Mouse (Mus musculus) midbrain, embryonic 14.5 days (tissue): Measurements from ENCODE around the gene Nomo1. TPM values are rescaled to one million over a fixed set of nuclear protein-coding genes. Genes with fewer than 3 reads are reported as not detected.

Source experiments
- ATAC-seq: fragments of 200-750 bp; cut with Nextera tagmentation; 2 replicates; pipeline ENCODE4 v1.8.0; 2017; ENCODE audit warnings: moderate number of reproducible peaks, moderate library complexity; ENCODE audit not compliant: low FRiP score, low TSS enrichment
- DNase-seq: peaks from one replicate; pipeline ENCODE4 v3.0.0-alpha.2; 2015
- H3K27ac ChIP-seq: fragments of 300-500 bp; sonication (generic); replicated peaks from 2 replicates; pipeline ENCODE4 v1.5.1; 2014; ENCODE audit warnings: mild to moderate bottlenecking, low read depth, low read length, moderate library complexity
- H3K27me3 ChIP-seq: fragments of 300-500 bp; sonication (generic); 2 replicates; pipeline ENCODE4 v1.6.1; 2014; ENCODE audit warnings: low read length, control low read depth, mixed read lengths; ENCODE audit not compliant: control insufficient read depth, insufficient read depth
- H3K36me3 ChIP-seq: fragments of 300-500 bp; sonication (generic); 2 replicates; pipeline ENCODE4 v1.6.1; 2014; ENCODE audit warnings: low read length, control low read depth; ENCODE audit not compliant: control insufficient read depth, insufficient read depth
- H3K4me1 ChIP-seq: fragments of 300-500 bp; sonication (generic); 2 replicates; pipeline ENCODE4 v1.6.1; 2014; ENCODE audit warnings: mild to moderate bottlenecking, antibody characterized with exemption, low read length, control low read depth; ENCODE audit not compliant: control insufficient read depth, insufficient read depth
- H3K4me2 ChIP-seq: fragments of 300-500 bp; sonication (generic); 2 replicates; pipeline ENCODE4 v1.6.1; 2014; ENCODE audit warnings: mild to moderate bottlenecking, low read length, moderate library complexity
- H3K4me3 ChIP-seq: fragments of 300-500 bp; sonication (generic); replicated peaks from 2 replicates; pipeline ENCODE4 v1.5.1; 2014; ENCODE audit warnings: low read depth, low read length
- H3K9ac ChIP-seq: fragments of 300-500 bp; sonication (generic); replicated peaks from 2 replicates; pipeline ENCODE4 v1.6.1; 2014; ENCODE audit warnings: mild to moderate bottlenecking, low read length, moderate library complexity
- H3K9me3 ChIP-seq: fragments of 300-500 bp; sonication (generic); 2 replicates; pipeline ENCODE4 v1.6.1; 2016; ENCODE audit warnings: low read length, control low read depth, mixed read lengths; ENCODE audit not compliant: control insufficient read depth
- WGBS: fragments of 180-500 bp; shearing (Covaris S2); extraction: QIAGEN DNeasy Blood & Tissue Kit; methylation state at CpG from one replicate; pipeline ENCODE4 v1.1.7; 2014; 5-methylcytosine and 5-hydroxymethylcytosine counted together
- polyA plus RNA-seq: library from polyadenylated mRNA; unstranded; fragments of >200 nt; fragmentation: Nextera tagmentation; extraction: Ambion mirVana; gene quantifications from 2 replicates; pipeline ENCODE4 v1.2.1, GENCODE M21; 2014

Gene Nomo1
- polyA plus RNA-seq, 1 experiment from 2014 or later: 28.6 TPM

GRCm38 (mm10) chr7:46098919-46099286, 65.4 kb downstream of the Nomo1 start:
- H3K4me1 ChIP-seq: peaks cover 5% of the 10 kb centered on the region; the same call in 1 of the 2 replicates
- H3K27ac ChIP-seq: no peak overlapping the region
- H3K4me2 ChIP-seq: no peak overlapping the region
- ATAC-seq: no peak
- DNase-seq: no peak
- H3K9ac ChIP-seq: no peak overlapping the region
- H3K9me3 ChIP-seq: no peaks in the 10 kb centered on the region
- peaks cover 18% of the 10 kb centered on the region; the same call in 1 of the 2 replicates for H3K27me3 ChIP-seq
- WGBS: 93% methylated on average over 19 of the region's 19 CpGs
- no peak overlapping the region for H3K4me3 ChIP-seq
- H3K36me3 ChIP-seq: no peaks in the 10 kb centered on the region

GRCm38 (mm10) chr7:46099682-46100081, 66.2 kb downstream of the Nomo1 start:
- Histone ChIP-seq H3K4me2 (peak overlapping the region; percentile 75), H3K27me3 (peaks cover 13% of the 10 kb centered on the region; the same call in 1 of the 2 replicates), H3K27ac (no peak overlapping the region), H3K4me3 (peak overlapping the region; percentile 60), H3K9me3 (no peaks in the 10 kb centered on the region), H3K36me3 (no peaks in the 10 kb centered on the region), H3K9ac (peak overlapping the region; percentile 79), H3K4me1 (peaks cover 5% of the 10 kb centered on the region; the same call in 1 of the 2 replicates)
- no peak for ATAC-seq
- DNase-seq: no peak
- WGBS: 85% methylated on average over 13 of the region's 13 CpGs

- H3K4me1 ChIP-seq: peaks cover 5% of the 10 kb centered on the region; the same call in 1 of the 2 replicates
- peaks cover 4% of the 10 kb centered on the region; the same call in 1 of the 2 replicates for H3K27me3 ChIP-seq
- H3K9ac ChIP-seq: peak within 1 kb of the TSS; percentile 79
- peak within 1 kb of the TSS; percentile 75 for H3K4me2 ChIP-seq
- 0 out of 2 replicates have a peak within 1 kb of the TSS, but pooled peaks have one; percentile 13 for H3K27ac ChIP-seq
- peak; percentile 82 for ATAC-seq
- WGBS: under 1% methylated on average over 34 of the region's 34 CpGs
- peak; percentile 97 for DNase-seq
- peak within 1 kb of the TSS; percentile 60 for H3K4me3 ChIP-seq
- no peaks in the 10 kb centered on the region for H3K9me3 ChIP-seq
- H3K36me3 ChIP-seq: no peaks in the 10 kb centered on the region
Measured at GRCm38 (mm10) chr7:46100563-46100962, 67.1 kb downstream of the Nomo1 start, which contains the start of gene Kcnj11. Gene Kcnj11, minus strand, starts transcription at chr7:46100764.

- DNase-seq (peak; percentile 44), ATAC-seq (no peak; the same call in 1 of the 2 replicates)
- H3K9me3 ChIP-seq: no peaks in the 10 kb centered on the region
- WGBS: 68% methylated on average over 8 of the region's 8 CpGs
- H3K36me3 ChIP-seq: no peaks in the 10 kb centered on the region
- H3K4me1 ChIP-seq: peaks cover 5% of the 10 kb centered on the region; the same call in 1 of the 2 replicates
- H3K9ac ChIP-seq: no peak overlapping the region
- no peak overlapping the region for H3K4me3 ChIP-seq
- no peak overlapping the region for H3K27ac ChIP-seq
- no peak overlapping the region for H3K4me2 ChIP-seq
- H3K27me3 ChIP-seq: no peaks in the 10 kb centered on the region
Measured at GRCm38 (mm10) chr7:46103075-46103591, 69.6 kb downstream of the Nomo1 start.

DNA sequence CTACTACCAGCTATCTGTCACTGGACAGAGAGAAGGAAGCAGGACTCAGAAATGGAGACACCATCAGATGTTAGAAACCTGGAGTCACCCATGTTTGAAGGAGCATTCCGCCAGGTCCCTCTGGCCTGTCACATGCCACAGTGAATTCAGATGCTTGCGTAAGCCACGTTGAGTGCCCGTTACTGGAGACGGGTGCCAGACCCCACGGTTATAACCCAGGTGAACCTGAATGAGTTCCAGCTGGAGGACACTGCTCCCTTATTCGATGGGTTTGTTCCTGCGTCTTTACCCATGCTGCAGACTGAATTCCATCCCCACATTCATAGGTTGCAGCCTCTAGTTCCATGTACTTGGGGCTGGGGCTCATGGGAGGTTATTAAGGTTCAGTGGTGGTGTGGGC, 70.3 kb downstream of the Nomo1 start:
- Histone ChIP-seq H3K27ac (0 out of 2 replicates have a peak overlapping the region, but pooled peaks have one; percentile 3), H3K9me3 (no peaks in the 10 kb centered on the region), H3K4me1 (peaks cover 5% of the 10 kb centered on the region; the same call in 1 of the 2 replicates), H3K9ac (no peak overlapping the region), H3K36me3 (no peaks in the 10 kb centered on the region), H3K27me3 (no peaks in the 10 kb centered on the region), H3K4me2 (no peak overlapping the region), H3K4me3 (no peak overlapping the region)
- 94% methylated on average over 8 of the region's 8 CpGs for WGBS
- DNase-seq (no peak), ATAC-seq (no peak)

DNA sequence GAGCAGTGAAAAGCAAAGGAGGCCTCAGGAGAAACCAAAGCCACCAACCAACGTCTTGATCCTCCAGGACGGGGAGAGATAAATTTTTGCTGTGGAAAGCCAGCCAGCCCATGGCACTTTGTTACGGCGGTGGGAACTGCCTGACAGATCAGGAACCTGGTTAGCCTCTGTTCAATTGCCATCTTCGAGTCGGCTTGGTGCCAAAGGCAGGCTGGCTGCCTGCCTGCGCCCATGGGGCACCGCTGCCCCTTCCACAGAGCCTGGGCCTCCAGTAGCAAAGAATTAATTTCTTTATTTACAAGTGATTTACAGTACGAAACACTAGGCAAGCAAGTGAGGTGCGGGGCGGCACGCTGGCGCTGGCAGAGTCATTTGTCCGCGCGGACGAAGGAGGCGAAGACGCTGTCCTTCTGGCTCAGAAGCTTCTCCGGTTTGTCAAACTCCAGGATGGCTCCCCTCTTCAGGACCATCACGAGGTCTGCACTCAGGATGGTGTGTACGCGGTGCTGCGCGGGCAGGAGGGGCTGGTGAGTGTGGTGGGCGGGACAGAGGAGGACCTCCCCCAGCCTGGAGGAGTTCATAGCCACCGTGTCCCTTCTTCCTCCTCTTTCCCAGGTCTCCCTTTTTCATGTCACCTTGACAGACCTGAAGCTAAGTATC, 70.9 kb downstream of the Nomo1 start:
- Histone ChIP-seq H3K36me3 (no peaks in the 10 kb centered on the region), H3K27ac (0 out of 2 replicates have a peak overlapping the region, but pooled peaks have one; percentile 3), H3K27me3 (no peaks in the 10 kb centered on the region), H3K4me3 (no peak overlapping the region), H3K4me1 (peaks cover 5% of the 10 kb centered on the region; the same call in 1 of the 2 replicates), H3K9ac (no peak overlapping the region), H3K4me2 (no peak overlapping the region), H3K9me3 (no peaks in the 10 kb centered on the region)
- DNase-seq (peak; percentile 51), ATAC-seq (no peak)
- 85% methylated on average over 27 of the region's 27 CpGs for WGBS

DNA sequence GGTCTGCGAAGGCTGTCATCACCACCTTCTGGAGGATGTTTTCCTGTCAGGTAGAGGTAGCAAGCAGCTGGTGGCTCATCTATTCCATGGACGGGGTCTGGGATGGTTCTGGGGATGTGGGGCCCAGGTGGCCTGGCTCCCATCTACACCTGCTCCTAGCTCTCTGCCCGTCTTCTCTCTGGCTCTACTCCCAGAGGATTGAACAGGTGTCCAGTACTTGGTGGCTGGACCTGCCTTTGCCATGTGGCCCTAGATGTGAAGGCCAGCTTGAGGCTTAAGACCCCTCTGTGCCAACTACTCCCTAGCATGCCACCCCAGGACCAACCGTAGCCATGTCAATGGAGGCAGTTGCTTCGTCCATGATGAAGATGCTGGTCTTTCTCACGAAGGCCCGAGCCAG, 72.0 kb downstream of the Nomo1 start:
- DNase-seq (no peak), ATAC-seq (no peak)
- no peak overlapping the region for H3K4me3 ChIP-seq
- no peaks in the 10 kb centered on the region for H3K27me3 ChIP-seq
- H3K36me3 ChIP-seq: no peaks in the 10 kb centered on the region
- H3K9me3 ChIP-seq: no peaks in the 10 kb centered on the region
- no peak overlapping the region for H3K27ac ChIP-seq
- peaks cover 5% of the 10 kb centered on the region; the same call in 1 of the 2 replicates for H3K4me1 ChIP-seq
- no peak overlapping the region for H3K9ac ChIP-seq
- WGBS: 90% methylated on average over 7 of the region's 7 CpGs
- H3K4me2 ChIP-seq: no peak overlapping the region

- H3K27me3 ChIP-seq: no peaks in the 10 kb centered on the region
- DNase-seq (no peak), ATAC-seq (no peak)
- H3K9ac ChIP-seq: no peak overlapping the region
- H3K27ac ChIP-seq: no peak overlapping the region
- no peaks in the 10 kb centered on the region for H3K9me3 ChIP-seq
- peaks cover 15% of the 10 kb centered on the region for H3K4me1 ChIP-seq
- H3K4me2 ChIP-seq: no peak overlapping the region
- 79% methylated on average over 3 of the region's 3 CpGs for WGBS
- H3K4me3 ChIP-seq: no peak overlapping the region
- no peaks in the 10 kb centered on the region for H3K36me3 ChIP-seq
Measured at GRCm38 (mm10) chr7:46110079-46110478, 76.6 kb downstream of the Nomo1 start.
